Mouse (Mus musculus) spleen, postnatal 36 days (tissue): Measurements from ENCODE around the gene Ttll5.

Experiments
- DNase-seq, 2 experiments: peaks; one replicate each; pipeline ENCODE4 v3.0.0; 2022; ENCODE audit warnings: low spot score in 2 of 2, mixed read lengths in 1 of 2

The Ttll5 gene

DNA sequence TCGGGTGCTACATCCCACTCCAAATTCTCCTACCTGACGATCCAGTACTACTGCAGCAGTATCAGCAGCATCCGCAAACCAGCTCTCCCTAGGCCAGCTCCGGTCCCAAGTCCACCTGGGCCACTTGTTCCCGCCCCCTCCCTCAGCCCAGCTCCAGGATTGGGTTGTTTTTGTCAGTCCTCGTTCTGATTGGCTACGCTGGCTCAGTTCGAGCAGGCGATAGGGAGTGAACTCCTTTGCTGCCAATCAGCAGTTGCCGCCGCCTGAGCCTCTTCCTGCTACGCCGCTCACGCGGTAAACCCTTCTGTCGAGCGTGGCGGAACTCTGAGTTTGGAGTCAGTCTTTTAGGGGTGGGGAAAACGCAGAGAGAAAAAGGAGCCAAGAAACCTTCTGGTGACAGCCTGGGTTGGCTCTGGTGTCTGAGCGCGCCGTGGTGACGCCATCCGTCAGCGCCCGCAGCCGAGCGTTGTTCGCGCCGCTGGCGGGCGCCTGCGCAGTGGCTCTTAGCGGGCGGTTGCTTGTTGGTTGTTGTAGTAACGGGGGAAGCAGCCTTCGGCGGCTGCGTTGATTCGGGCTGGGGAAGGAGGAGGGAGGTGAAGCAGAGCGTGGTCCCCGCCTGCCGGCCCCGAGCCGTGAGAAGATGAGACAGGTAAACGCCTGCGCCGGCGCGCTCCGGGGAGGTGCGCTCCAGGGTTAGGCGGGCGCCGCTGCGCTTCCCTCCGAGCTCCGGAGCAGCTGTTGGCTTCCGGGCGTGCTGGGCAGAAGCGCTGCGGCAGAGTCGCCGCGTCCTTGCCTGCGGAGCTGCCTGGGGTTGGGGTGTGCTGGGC is at the start of gene Ttll5, which contains the start of gene Erg28:
Gene Ttll5 (plus strand): TSS at position 222 of the 827 bp plus-strand sequence.
Gene Erg28 (minus strand): TSS at position 113 of the 827 bp plus-strand sequence.
- DNase-seq: peak; percentile 93 to 94

DNA sequence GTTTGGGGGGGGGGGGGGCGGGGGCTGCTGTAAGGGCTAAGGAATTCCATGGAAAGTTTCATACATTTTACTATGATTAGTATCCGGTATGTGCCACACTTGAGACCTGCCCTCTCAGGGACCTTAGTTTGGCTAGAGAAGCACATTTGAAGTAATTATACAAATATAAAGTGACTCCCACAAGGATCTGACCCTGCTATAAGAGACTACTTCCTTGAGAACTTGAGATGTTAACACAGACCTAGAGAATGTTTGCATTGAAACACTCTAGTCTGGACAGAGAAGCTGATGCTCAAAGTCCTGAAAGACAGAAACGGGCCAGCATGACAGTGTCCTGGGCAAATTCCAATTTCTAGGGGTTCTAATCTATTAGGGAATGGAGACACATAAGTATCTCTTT is 45.5 kb upstream of the Ttll5 start:
- DNase-seq: no peak

DNA sequence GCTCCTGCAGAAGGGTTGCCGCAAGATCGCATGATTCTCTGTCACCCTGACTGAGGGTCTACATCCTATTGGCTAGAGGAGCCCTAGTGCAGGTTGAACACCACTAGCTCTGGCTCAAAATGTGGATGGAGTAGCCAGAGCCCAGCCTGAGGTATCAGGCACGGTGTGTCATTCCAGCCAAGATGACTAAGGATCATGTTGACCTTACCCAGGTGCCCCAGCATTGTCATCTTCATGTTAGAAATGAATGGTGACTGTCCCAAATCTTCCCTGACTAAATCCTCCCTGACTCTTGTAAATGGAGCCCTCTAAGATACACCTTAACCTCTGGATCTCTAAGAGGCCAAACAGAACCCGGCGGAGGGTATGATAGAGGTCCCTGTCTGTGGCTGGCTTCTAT is 44.8 kb upstream of the Ttll5 start:
- DNase-seq: no peak

- no peak for DNase-seq
Observed at GRCm38 (mm10) chr12:85781606-85782005, 42.9 kb upstream of the Ttll5 start.

DNA sequence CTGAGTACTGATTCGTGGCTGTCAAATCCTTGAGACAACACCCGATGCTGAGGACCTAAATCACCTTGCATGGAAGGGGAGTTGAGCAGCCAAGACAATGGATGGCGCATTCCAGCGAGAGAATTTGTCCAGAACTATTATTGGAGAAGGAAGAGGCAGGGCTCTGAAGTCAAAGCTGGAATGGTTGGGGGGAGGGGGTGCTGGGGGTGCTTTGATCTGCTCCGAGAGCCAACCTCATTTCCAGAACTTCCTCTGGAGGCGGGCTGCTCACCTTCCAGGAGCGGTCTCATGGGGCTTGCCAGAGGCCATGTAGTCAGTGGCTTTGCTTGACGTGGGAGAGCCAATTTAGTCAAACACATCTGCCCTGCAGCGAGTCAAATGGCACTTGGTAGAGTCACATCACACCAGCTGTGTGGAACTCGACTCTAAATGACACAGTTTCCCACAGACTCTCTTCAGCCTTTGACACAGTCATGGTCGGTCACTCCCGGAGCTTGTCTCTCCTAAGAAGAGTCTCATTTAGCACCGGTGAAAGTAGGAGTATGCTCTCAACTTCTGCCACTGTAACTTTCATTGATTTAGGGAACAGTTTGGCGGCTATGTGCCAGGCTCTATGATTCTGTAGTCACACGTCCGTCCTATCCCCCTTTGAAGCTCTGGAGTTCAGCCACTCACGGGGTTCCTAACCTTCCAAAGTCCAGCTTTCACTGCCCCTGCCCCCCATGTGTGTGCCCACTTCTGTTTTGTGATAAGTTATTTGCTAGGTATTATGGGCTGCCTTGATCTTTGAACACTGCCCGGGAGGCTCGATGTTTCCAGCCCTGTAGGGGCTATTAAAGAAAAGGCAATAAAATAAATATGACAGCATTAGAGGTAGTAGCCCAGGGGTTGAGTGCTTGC is 39.3 kb upstream of the Ttll5 start:
- no peak for DNase-seq

- DNase-seq: no peak
Observed at GRCm38 (mm10) chr12:85792158-85792557, 32.3 kb upstream of the Ttll5 start.

DNA sequence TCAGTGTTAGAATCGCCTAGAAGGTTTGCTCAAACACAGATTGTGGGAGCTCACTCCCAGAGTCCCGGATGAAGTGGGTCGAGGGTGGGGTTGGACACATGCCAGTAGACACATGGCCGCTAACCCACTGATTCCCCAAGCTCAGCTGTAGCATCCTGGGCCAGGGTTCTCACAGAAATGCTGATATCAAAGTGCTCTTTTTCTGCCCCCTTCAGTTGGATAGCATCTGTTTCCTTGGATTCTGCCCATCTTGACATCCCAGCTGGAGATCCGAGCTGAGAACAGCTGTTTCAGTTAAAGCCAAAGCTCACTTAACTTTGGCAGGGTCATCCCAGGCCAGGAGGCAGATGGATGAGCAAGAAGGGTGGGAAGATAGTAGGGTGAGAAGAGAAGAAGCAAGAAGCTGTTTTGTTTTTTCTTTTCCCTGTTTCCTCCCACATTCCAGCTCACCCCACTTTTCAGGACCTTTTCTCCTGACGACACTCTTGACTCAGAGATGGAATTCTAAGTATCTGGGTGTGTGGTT is 31.6 kb upstream of the Ttll5 start:
- DNase-seq: peak in 1 of 2 experiments; percentile 2

DNA sequence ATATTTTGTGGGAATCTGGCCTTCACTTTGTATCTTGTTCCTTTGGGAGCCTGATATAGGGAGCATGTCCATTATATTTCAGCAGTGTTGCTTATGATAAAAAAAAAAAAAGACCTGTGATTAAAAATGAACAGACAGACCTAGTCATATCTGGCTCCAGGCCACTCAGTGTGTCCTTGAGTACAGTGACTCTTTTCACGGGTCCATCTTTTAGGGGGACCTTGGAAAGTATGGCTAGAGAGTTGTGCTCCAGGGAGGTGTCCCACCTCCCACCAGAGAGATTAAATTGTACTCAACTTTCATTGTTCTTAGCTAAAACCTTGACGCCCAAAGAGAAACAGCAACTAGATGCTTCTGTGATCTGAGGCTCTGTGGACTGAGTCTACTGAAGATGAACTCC is 30.4 kb upstream of the Ttll5 start:
- DNase-seq: no peak

DNA sequence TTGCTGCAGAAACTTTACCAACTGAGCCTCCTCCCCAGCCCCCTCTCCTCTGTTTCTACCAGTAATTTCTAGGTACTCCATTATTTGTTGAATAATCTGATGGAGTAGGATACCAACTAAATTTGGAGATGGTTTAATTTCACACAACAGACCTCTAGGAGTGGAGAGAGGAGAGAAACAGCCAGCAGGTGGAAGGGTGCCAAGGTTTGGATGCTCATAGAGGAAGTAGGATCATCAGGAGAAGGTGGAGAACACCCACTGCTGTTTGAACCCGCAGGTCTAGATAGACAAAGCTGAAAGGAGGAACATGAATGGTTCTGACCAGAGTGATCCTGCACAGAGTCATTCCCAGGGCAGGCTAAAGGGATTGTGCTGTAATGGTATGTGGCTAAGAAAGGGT is 28.9 kb upstream of the Ttll5 start:
- DNase-seq: no peak

GRCm38 (mm10) chr12:85800031-85800430 is 24.4 kb upstream of the Ttll5 start:
- no peak for DNase-seq

GRCm38 (mm10) chr12:85809726-85810125 is 14.7 kb upstream of the Ttll5 start:
- no peak for DNase-seq

GRCm38 (mm10) chr12:85810959-85811358 is 13.5 kb upstream of the Ttll5 start:
- no peak for DNase-seq

GRCm38 (mm10) chr12:85811676-85812075 is 12.8 kb upstream of the Ttll5 start:
- DNase-seq: no peak

- peak in 1 of 2 experiments; percentile 6 for DNase-seq
Observed at GRCm38 (mm10) chr12:85813599-85813998, 10.9 kb upstream of the Ttll5 start.

GRCm38 (mm10) chr12:85822051-85822450 is 2.4 kb upstream of the Ttll5 start:
- no peak for DNase-seq

GRCm38 (mm10) chr12:85825361-85825760 is 902 bp downstream of the Ttll5 start:
- DNase-seq: no peak

GRCm38 (mm10) chr12:85825822-85826221 is 1.4 kb downstream of the Ttll5 start:
- DNase-seq: no peak

DNA sequence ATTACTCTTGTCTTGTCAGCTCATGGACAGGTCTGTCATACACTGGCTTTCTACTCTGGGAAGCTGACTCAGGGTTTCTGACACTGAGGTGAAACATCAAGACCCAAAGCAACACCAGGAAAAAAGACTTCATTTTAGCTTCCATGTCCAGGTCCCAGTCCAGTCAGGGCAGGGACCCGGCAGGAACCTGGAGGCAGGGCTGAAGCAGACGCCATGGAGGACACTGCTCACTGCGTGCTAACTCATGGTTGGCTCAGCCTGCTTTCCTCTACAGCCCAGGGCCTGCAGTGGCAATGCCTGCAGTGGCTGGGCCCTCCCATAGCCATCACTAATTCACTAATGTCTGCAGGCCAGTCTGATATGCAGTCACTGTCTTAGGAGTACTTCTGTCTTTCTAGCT is 4.4 kb downstream of the Ttll5 start:
- no peak for DNase-seq

GRCm38 (mm10) chr12:85829866-85830265 is 5.4 kb downstream of the Ttll5 start:
- no peak for DNase-seq

GRCm38 (mm10) chr12:85830691-85831090 is 6.2 kb downstream of the Ttll5 start:
- no peak for DNase-seq

DNA sequence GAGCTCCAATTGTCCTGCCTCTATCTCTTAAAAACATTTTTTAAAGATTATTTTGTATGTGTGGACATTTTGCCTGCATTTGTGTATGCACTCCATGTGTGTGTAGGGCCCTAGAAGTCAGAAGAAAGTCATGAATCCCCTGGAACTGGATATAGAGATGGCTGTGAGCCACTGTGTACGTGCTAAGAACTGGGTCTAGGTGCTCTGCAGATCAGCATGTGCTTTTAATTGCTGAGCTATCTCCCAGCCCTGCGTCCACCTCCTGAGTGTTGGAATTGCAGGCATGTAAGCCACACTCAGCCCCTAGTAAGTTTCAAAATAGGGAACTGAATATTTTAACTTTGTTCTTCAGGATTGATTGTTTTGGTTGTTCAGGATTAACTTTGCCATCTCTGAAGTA is 10.1 kb downstream of the Ttll5 start:
- no peak for DNase-seq

DNA sequence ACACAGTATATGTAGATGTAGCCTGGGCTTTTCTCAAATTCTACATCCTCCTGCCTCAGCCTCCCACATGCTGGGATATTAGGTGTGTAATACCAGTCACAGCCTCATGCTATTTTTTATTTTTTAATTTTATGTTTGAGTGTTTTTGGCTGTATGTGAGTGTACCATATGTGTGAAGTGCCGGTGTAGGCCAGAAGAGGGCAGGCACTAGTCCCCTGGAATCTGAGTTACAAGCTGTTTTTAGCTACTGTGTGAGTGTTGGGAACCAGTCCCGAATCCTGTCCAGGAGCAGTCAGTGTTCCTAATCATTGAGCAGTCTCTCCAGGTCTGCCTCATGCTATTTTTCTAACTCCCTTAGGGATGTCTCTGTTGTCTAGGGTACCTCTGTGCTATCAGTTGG is 13.3 kb downstream of the Ttll5 start:
- DNase-seq: no peak
